Mouse (Mus musculus) liver, embryonic 14.5 days (tissue): ENCODE measurements at regions not wholly inside any gene's neighbourhood (a gene's known extent, or its start where the extent isn't known, plus 50 kb on each side); places are given as distances from the start of the nearest gene placed in this dataset.

Experiments used
- CTCF ChIP-seq: IDR thresholded peaks from 2 replicates; pipeline ENCODE4 v1.5.1; 2016; ENCODE audit warnings: antibody characterized with exemption, low read depth, control low read depth
- EP300 ChIP-seq: IDR thresholded peaks from 2 replicates; pipeline ENCODE4 v1.6.1; 2016; ENCODE audit warnings: antibody characterized with exemption, low read depth

DNA sequence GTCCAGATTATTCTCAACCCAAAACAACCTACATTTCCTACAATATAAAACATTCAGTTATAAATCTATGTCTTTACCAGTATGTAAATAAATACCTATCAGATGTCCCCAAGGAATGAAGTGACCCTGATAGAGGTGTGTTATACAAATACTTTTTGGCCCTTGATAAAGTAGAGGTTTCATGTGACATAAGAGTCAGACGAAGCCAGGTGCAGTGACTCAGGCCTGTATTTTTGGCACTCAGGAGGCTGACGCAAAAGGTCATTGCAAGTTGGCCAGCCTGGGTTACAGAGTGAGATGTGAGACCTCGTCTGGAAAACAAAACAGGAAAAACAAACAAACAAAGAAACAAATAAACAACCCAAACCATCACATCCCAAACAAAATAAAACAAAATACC, 367.4 kb upstream of the Gm10131 start:
- no peak for TF ChIP-seq CTCF
- no peak for TF ChIP-seq EP300
